Mouse (Mus musculus) heart, postnatal 0 days (tissue): ENCODE data around the gene Tnr. TPM values are rescaled to one million over a fixed set of nuclear protein-coding genes. Genes with fewer than 3 reads are reported as not detected.
A peak's percentile ranks its signal among the peaks of the same experiment; 100 is the strongest.

Source experiments
- ATAC-seq: fragments of 200-750 bp; cut with Nextera tagmentation; 2 replicates; pipeline ENCODE4 v1.8.0; 2017; ENCODE audit warnings: low read depth, moderate number of reproducible peaks, moderate library complexity; ENCODE audit not compliant: insufficient read depth
- DNase-seq: peaks from one replicate; pipeline ENCODE4 v3.0.0-alpha.2; 2016; ENCODE audit warnings: low spot score
- H3K27ac ChIP-seq: fragments of 300-500 bp; sonication (generic); 2 replicates; pipeline ENCODE4 v1.5.1; 2014; ENCODE audit warnings: low read depth, mild to moderate bottlenecking
- H3K27me3 ChIP-seq: fragments of 300-500 bp; sonication (generic); 2 replicates; pipeline ENCODE4 v1.6.1; 2014; ENCODE audit warnings: low read length, mixed read lengths; ENCODE audit not compliant: control insufficient read depth, insufficient read depth
- H3K36me3 ChIP-seq: fragments of 300-500 bp; sonication (generic); replicated peaks from 2 replicates; pipeline ENCODE4 v1.6.1; 2014; ENCODE audit warnings: low read length, mixed read lengths; ENCODE audit not compliant: control insufficient read depth, insufficient read depth
- H3K4me1 ChIP-seq: fragments of 300-500 bp; sonication (generic); 2 replicates; pipeline ENCODE4 v1.6.1; 2014; ENCODE audit warnings: antibody characterized with exemption; ENCODE audit not compliant: control insufficient read depth, insufficient read depth
- H3K4me2 ChIP-seq: fragments of 300-500 bp; sonication (generic); 2 replicates; pipeline ENCODE4 v1.6.1; 2014; ENCODE audit warnings: low read depth, mild to moderate bottlenecking, low read length, moderate library complexity
- H3K4me3 ChIP-seq: fragments of 300-500 bp; sonication (generic); 2 replicates; pipeline ENCODE4 v1.5.1; 2014; ENCODE audit warnings: low read depth, low read length
- H3K9ac ChIP-seq: fragments of 300-500 bp; sonication (generic); replicated peaks from 2 replicates; pipeline ENCODE4 v1.6.1; 2014; ENCODE audit warnings: low read depth, low read length, mixed read lengths
- H3K9me3 ChIP-seq: fragments of 300-500 bp; sonication (generic); replicated peaks from 2 replicates; pipeline ENCODE4 v1.6.1; 2016; ENCODE audit warnings: low read length; ENCODE audit not compliant: control insufficient read depth
- CTCF ChIP-seq: IDR thresholded peaks from 2 replicates; pipeline ENCODE4 v1.5.1; 2016; ENCODE audit warnings: antibody characterized with exemption, control low read depth, low read depth
- EP300 ChIP-seq: IDR thresholded peaks from 2 replicates; pipeline ENCODE4 v1.6.1; 2016; ENCODE audit warnings: antibody characterized with exemption, low read depth
- WGBS: fragments of 180-500 bp; shearing (Covaris S2); extraction: QIAGEN DNeasy Blood & Tissue Kit; methylation state at CpG from one replicate; pipeline ENCODE4 v1.1.7; 2014; 5-methylcytosine and 5-hydroxymethylcytosine counted together
- polyA plus RNA-seq: library from polyadenylated mRNA; unstranded; fragments of >200 nt; fragmentation: Nextera tagmentation; extraction: Ambion mirVana; gene quantifications from 2 replicates; pipeline ENCODE4 v1.2.1, GENCODE M21; 2015
- total RNA-seq: library from RNA; depleted of rRNA; stranded (reverse); fragments of >200 nt; gene quantifications from 2 replicates; pipeline ENCODE4 v1.2.3, GENCODE M21; 2014; ENCODE audit warnings: low replicate concordance

Gene Tnr
- total and polyA plus RNA-seq, 2 experiments from 2014 or later = 0.04 to 0.08 TPM

- WGBS = 60% methylated on average over 6 of the region's 6 CpGs
- no peak overlapping the region for H3K4me2 ChIP-seq
Observed at GRCm38 (mm10) chr1:159869619-159870441, 346.3 kb downstream of the Tnr start.

GRCm38 (mm10) chr1:159872866-159873265 is 349.3 kb downstream of the Tnr start:
- no peak overlapping the region for H3K4me3 ChIP-seq
- no peak for ATAC-seq
- H3K27me3 ChIP-seq = no peaks in the 10 kb centered on the region
- DNase-seq = no peak
- H3K9ac ChIP-seq = no peak overlapping the region
- H3K9me3 ChIP-seq = no peaks in the 10 kb centered on the region
- no peak for TF ChIP-seq CTCF
- no peak for TF ChIP-seq EP300
- no peaks in the 10 kb centered on the region for H3K4me1 ChIP-seq
- H3K27ac ChIP-seq = no peak overlapping the region
- WGBS = 51% methylated on average over 3 of the region's 3 CpGs
- H3K4me2 ChIP-seq = no peak overlapping the region
- no peaks in the 10 kb centered on the region for H3K36me3 ChIP-seq

More at GRCm38 (mm10) chr1:159869619-159870441, 346.3 kb downstream of the Tnr start:
- ATAC-seq = no peak
- no peak overlapping the region for H3K9ac ChIP-seq
- TF ChIP-seq EP300 = no peak
- TF ChIP-seq CTCF = no peak
- no peaks in the 10 kb centered on the region for H3K27me3 ChIP-seq
- H3K4me1 ChIP-seq = no peaks in the 10 kb centered on the region
- no peak for DNase-seq
- no peak overlapping the region for H3K27ac ChIP-seq
- H3K4me3 ChIP-seq = no peak overlapping the region
- no peaks in the 10 kb centered on the region for H3K36me3 ChIP-seq
- H3K9me3 ChIP-seq = no peaks in the 10 kb centered on the region

DNA sequence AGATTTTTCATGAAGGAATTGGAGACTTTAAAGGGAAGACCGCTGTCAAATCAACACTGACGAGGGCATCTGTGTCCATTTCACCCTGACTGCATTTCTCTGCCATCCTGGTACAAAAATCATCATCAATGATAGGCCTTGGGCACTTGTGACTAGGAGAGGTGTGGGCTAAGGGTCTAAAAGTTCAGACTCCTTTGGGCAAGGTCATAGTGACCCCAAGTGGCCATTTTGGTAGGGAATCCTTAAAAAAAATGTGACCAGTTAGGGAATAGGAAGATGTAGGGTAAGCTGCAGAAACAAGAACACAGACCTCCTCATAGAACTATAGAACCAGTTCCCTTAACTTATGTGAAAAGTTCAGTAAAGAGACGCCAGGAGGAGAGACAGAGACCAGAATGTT is 355.1 kb downstream of the Tnr start:
- 44% methylated on average over 3 of the region's 3 CpGs for WGBS
- no peak overlapping the region for H3K4me3 ChIP-seq
- no peak for DNase-seq

DNA sequence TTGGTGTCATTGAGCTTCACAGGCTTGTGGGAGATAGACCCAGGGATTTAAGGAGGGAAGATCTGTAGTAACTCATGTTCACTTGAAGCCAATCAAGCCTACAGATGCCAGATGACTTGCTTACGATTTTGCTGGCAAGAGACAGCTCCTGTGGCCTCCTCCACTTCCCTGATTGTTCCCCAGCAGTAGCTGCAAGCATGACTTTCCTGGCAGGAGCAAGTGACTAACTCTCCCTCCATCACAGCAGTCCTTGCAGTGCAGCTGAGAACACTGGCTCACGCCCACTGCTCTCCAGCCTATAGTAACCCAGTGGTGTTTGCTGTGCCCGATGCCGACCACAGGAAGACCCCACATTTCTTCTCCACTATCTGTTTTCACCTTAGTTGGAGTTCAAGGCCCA is 356.3 kb downstream of the Tnr start:
- Histone ChIP-seq H3K27ac (no peak overlapping the region), H3K36me3 (no peaks in the 10 kb centered on the region), H3K27me3 (no peaks in the 10 kb centered on the region), H3K4me3 (no peak overlapping the region), H3K4me1 (no peaks in the 10 kb centered on the region), H3K9me3 (no peaks in the 10 kb centered on the region), H3K4me2 (no peak overlapping the region), H3K9ac (no peak overlapping the region)
- no peak for TF ChIP-seq EP300
- no peak for TF ChIP-seq CTCF
- 56% methylated on average over 4 of the region's 4 CpGs for WGBS
- DNase-seq (no peak), ATAC-seq (no peak)

More for the DNA sequence above, 355.1 kb downstream of the Tnr start:
- H3K9me3 ChIP-seq = no peaks in the 10 kb centered on the region
- no peaks in the 10 kb centered on the region for H3K36me3 ChIP-seq
- no peak overlapping the region for H3K9ac ChIP-seq
- 0 out of 2 replicates have a peak, but pooled peaks have one; percentile 15 for TF ChIP-seq CTCF
- TF ChIP-seq EP300 = no peak
- ATAC-seq = no peak
- no peak overlapping the region for H3K4me2 ChIP-seq
- H3K4me1 ChIP-seq = no peaks in the 10 kb centered on the region
- H3K27ac ChIP-seq = no peak overlapping the region
- no peaks in the 10 kb centered on the region for H3K27me3 ChIP-seq

- H3K36me3 ChIP-seq = no peaks in the 10 kb centered on the region
- no peak for DNase-seq
- H3K9me3 ChIP-seq = no peaks in the 10 kb centered on the region
- WGBS = 40% methylated on average over 3 of the region's 3 CpGs
- H3K4me1 ChIP-seq = 0 out of 2 replicates have a peak, but pooled peaks cover 3% of the 10 kb centered on the region
- H3K9ac ChIP-seq = no peak overlapping the region
- H3K27ac ChIP-seq = no peak overlapping the region
- H3K27me3 ChIP-seq = no peaks in the 10 kb centered on the region
- TF ChIP-seq CTCF (no peak), EP300 (no peak)
- ATAC-seq = no peak
- H3K4me2 ChIP-seq = no peak overlapping the region
- H3K4me3 ChIP-seq = no peak overlapping the region
Observed at GRCm38 (mm10) chr1:159885476-159885875, 361.9 kb downstream of the Tnr start.

- Histone ChIP-seq H3K36me3 (no peaks in the 10 kb centered on the region), H3K27me3 (no peaks in the 10 kb centered on the region), H3K4me3 (no peak overlapping the region), H3K9ac (no peak overlapping the region), H3K4me1 (0 out of 2 replicates have a peak, but pooled peaks cover 3% of the 10 kb centered on the region), H3K4me2 (no peak overlapping the region), H3K27ac (no peak overlapping the region), H3K9me3 (no peaks in the 10 kb centered on the region)
- no peak for DNase-seq
- TF ChIP-seq EP300 = no peak
- no peak for TF ChIP-seq CTCF
- 92% methylated on average over 5 of the region's 5 CpGs for WGBS
- ATAC-seq = no peak
Observed at GRCm38 (mm10) chr1:159888611-159889010, 365.0 kb downstream of the Tnr start.
